Mouse (Mus musculus) erythroblast, adult 5-6 weeks (primary cell): ENCODE measurements around the gene Naa35. TPM values are rescaled to one million over a fixed set of nuclear protein-coding genes. Genes with fewer than 3 reads are reported as not detected.

ENCODE experiments used
- total RNA-seq, 2 experiments: library from RNA; stranded (forward) in 1 of 2; stranded (reverse) in 1 of 2; fragments of 150-400 nt in 1 of 2; fragments of 200-764, 138-1000 nt in 1 of 2; gene quantifications; 2 replicates each; pipeline versions ENCODE4 v1.2.3 to v1.2.4; 2015 to 2017; ENCODE audit warnings: low replicate concordance in 2 of 2

Naa35 gene
- total RNA-seq, 2 experiments from 2014 or later, result 31.0 to 44.6 TPM

Other genes with a start within 250 kb of the Naa35 start
- gene Agtpbp1, start within 50 bp of the Naa35 start, total RNA-seq (2015; ENCODE audit: low replicate concordance), result 10.9 and 13.6 TPM in 2 replicates
- 28.9 and 35.5 TPM in 2 replicates for gene Agtpbp1, start within 50 bp of the Naa35 start, total RNA-seq (2017; ENCODE audit: low replicate concordance)
- gene Golm1, start 90.6 kb downstream of the Naa35 start, total RNA-seq (2015; ENCODE audit: low replicate concordance), result 13.4 and 16.1 TPM in 2 replicates
- 21.4 and 25.2 TPM in 2 replicates for gene Golm1, start 90.6 kb downstream of the Naa35 start, total RNA-seq (2017; ENCODE audit: low replicate concordance)
- not detected in 2 replicates for gene 4921517D22Rik, start 108.8 kb downstream of the Naa35 start, total RNA-seq (2015; ENCODE audit: low replicate concordance)
- gene 4921517D22Rik, start 108.8 kb downstream of the Naa35 start, total RNA-seq (2017; ENCODE audit: low replicate concordance), result not detected in 2 replicates
- not detected in 2 replicates for gene Spata31d1a, start 125.1 kb downstream of the Naa35 start, total RNA-seq (2015; ENCODE audit: low replicate concordance)
- gene Spata31d1a, start 125.1 kb downstream of the Naa35 start, total RNA-seq (2017; ENCODE audit: low replicate concordance), result not detected in 2 replicates
- gene Spata31d1b, start 127.0 kb downstream of the Naa35 start, total RNA-seq (2015; ENCODE audit: low replicate concordance), result not detected in 2 replicates
- gene Spata31d1b, start 127.0 kb downstream of the Naa35 start, total RNA-seq (2017; ENCODE audit: low replicate concordance), result not detected in 2 replicates
- not detected in 2 replicates for gene Spata31d1d, start 146.5 kb downstream of the Naa35 start, total RNA-seq (2015; ENCODE audit: low replicate concordance)
- 0.26 TPM in 1 of 2 replicates, not detected in the other for gene Spata31d1d, start 146.5 kb downstream of the Naa35 start, total RNA-seq (2017; ENCODE audit: low replicate concordance)
- 0.77 TPM in 1 of 2 replicates, not detected in the other for gene 1700014D04Rik, start 161.5 kb downstream of the Naa35 start, total RNA-seq (2015; ENCODE audit: low replicate concordance)
- 0.42 and 4.8 TPM in 2 replicates for gene 1700014D04Rik, start 161.5 kb downstream of the Naa35 start, total RNA-seq (2017; ENCODE audit: low replicate concordance)
- 667 and 741 TPM in 2 replicates for gene Isca1, start 184.6 kb downstream of the Naa35 start, total RNA-seq (2015; ENCODE audit: low replicate concordance)
- 673 and 742 TPM in 2 replicates for gene Isca1, start 184.6 kb downstream of the Naa35 start, total RNA-seq (2017; ENCODE audit: low replicate concordance)
- gene Gm49354, start 197.0 kb downstream of the Naa35 start, total RNA-seq (2015; ENCODE audit: low replicate concordance), result not detected in 2 replicates
- gene Gm49354, start 197.0 kb downstream of the Naa35 start, total RNA-seq (2017; ENCODE audit: low replicate concordance), result 254 and 1,206 TPM in 2 replicates
- gene Tut7, start 237.9 kb downstream of the Naa35 start, total RNA-seq (2015; ENCODE audit: low replicate concordance), result 557 and 663 TPM in 2 replicates
- 973 and 1,053 TPM in 2 replicates for gene Tut7, start 237.9 kb downstream of the Naa35 start, total RNA-seq (2017; ENCODE audit: low replicate concordance)